Mouse (Mus musculus) cortical plate, adult 2 months (tissue): Measurements from ENCODE around the gene Cdh23.

Source experiments
- CTCF ChIP-seq: fragments of 200-500 bp; IDR thresholded peaks from 2 replicates; pipeline ENCODE4 v1.5.1; 2011; ENCODE audit warnings: mild to moderate bottlenecking, control low read depth, low read length; ENCODE audit not compliant: insufficient read depth; ENCODE audit errors: extremely low read depth
- POLR2A ChIP-seq: fragments of 200-500 bp; IDR thresholded peaks from 2 replicates; pipeline ENCODE4 v1.6.1; 2011; ENCODE audit warnings: mild to moderate bottlenecking, low read length, control low read depth; ENCODE audit not compliant: insufficient read depth; ENCODE audit errors: extremely low read depth

DNA sequence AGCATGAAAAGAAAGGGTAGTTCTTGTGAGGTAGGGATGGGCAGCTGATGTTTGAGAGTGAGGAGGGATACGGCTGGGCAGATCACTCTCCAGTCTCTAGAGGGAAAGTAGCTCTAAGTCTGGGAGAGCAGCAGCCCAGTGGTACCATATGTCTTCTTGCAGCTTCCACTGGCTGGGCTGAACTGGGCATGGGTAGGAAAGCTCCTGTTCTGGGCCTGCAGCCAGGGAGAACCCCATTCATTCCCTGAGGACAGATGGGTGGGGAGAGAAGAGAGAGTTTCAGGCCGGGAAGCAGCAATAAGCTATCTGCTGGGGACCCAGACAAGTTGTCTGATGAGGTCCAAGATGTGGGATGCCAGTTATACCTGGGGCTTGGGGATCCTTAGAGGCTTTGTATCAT, 326.2 kb downstream of the Cdh23 start:
- TF ChIP-seq POLR2A (no peak), CTCF (no peak)
